Mouse (Mus musculus): ENCODE measurements around the gene Pltp.
A peak's percentile ranks its signal among the peaks of the same experiment; 100 is the strongest.

The Pltp gene

GRCm38 (mm10) chr2:164850061-164850460, 7.5 kb downstream of the Pltp start:
- DNase-seq (ENCODE audit: low spot score in 2 of 2) = no peak

GRCm38 (mm10) chr2:164845782-164846181, 11.7 kb downstream of the Pltp start:
- no peak for DNase-seq (ENCODE audit: low spot score in 2 of 2)

GRCm38 (mm10) chr2:164835164-164835563, 22.3 kb downstream of the Pltp start:
- DNase-seq (ENCODE audit: low spot score in 2 of 2) = no peak

- no peak for DNase-seq (ENCODE audit: low spot score in 2 of 2)
These were observed 23.0 kb downstream of the Pltp start for GRCm38 (mm10) chr2:164834531-164834930.

GRCm38 (mm10) chr2:164833314-164833959, 24.1 kb downstream of the Pltp start, which contains the start of gene Neurl2:
TSS of gene Neurl2 (minus strand) at chr2:164833456.
- peak; percentile 88 to 94 for DNase-seq (ENCODE audit: low spot score in 2 of 2)

- DNase-seq (ENCODE audit: low spot score in 2 of 2) = peak; percentile 69 to 82
These were observed 24.7 kb downstream of the Pltp start, which contains the start of gene Ctsa for GRCm38 (mm10) chr2:164832748-164833301. TSS of gene Ctsa (plus strand) at chr2:164832873.

- DNase-seq (ENCODE audit: low spot score in 2 of 2) = no peak
These were observed 25.3 kb downstream of the Pltp start for GRCm38 (mm10) chr2:164832032-164832747.

GRCm38 (mm10) chr2:164831029-164831428, 26.5 kb downstream of the Pltp start:
- no peak for DNase-seq (ENCODE audit: low spot score in 2 of 2)

- DNase-seq (ENCODE audit: low spot score in 2 of 2) = no peak
These were observed 28.4 kb downstream of the Pltp start for GRCm38 (mm10) chr2:164829090-164829489.

- DNase-seq (ENCODE audit: low spot score in 2 of 2) = no peak
These were observed 29.1 kb downstream of the Pltp start, which contains the start of gene Spata25 for GRCm38 (mm10) chr2:164828437-164828836. TSS of gene Spata25 (minus strand) at chr2:164828537.

GRCm38 (mm10) chr2:164827146-164827850, 30.2 kb downstream of the Pltp start:
- no peak for DNase-seq (ENCODE audit: low spot score in 2 of 2)

GRCm38 (mm10) chr2:164825521-164825920, 32.0 kb downstream of the Pltp start:
- DNase-seq (ENCODE audit: low spot score in 2 of 2) = no peak

GRCm38 (mm10) chr2:164823969-164824368, 33.5 kb downstream of the Pltp start:
- no peak for DNase-seq (ENCODE audit: low spot score in 2 of 2)

GRCm38 (mm10) chr2:164823181-164823585, 34.3 kb downstream of the Pltp start:
- peak in 1 of 2 experiments; percentile 38 for DNase-seq (ENCODE audit: low spot score in 2 of 2)

- peak; percentile 100 for DNase-seq (ENCODE audit: low spot score in 2 of 2)
These were observed 34.8 kb downstream of the Pltp start, which contains the start of gene Zswim1 for GRCm38 (mm10) chr2:164822636-164823165. TSS of gene Zswim1 (plus strand) at chr2:164822686.

- no peak for DNase-seq (ENCODE audit: low spot score in 2 of 2)
These were observed 36.5 kb downstream of the Pltp start for GRCm38 (mm10) chr2:164821060-164821459.

- DNase-seq (ENCODE audit: low spot score in 2 of 2) = no peak
These were observed 39.8 kb downstream of the Pltp start for GRCm38 (mm10) chr2:164817703-164818102.

GRCm38 (mm10) chr2:164817206-164817605, 40.3 kb downstream of the Pltp start:
- DNase-seq (ENCODE audit: low spot score in 2 of 2) = no peak

- no peak for DNase-seq (ENCODE audit: low spot score in 2 of 2)
These were observed 41.7 kb downstream of the Pltp start for GRCm38 (mm10) chr2:164815821-164816220.

- DNase-seq (ENCODE audit: low spot score in 2 of 2) = no peak
These were observed 42.2 kb downstream of the Pltp start for GRCm38 (mm10) chr2:164815348-164815747.

GRCm38 (mm10) chr2:164813557-164813956, 44.0 kb downstream of the Pltp start:
- no peak for DNase-seq (ENCODE audit: low spot score in 2 of 2)

GRCm38 (mm10) chr2:164806614-164807013, 50.9 kb downstream of the Pltp start:
- DNase-seq (ENCODE audit: low spot score in 2 of 2) = no peak
